In the genomic region with DNA sequence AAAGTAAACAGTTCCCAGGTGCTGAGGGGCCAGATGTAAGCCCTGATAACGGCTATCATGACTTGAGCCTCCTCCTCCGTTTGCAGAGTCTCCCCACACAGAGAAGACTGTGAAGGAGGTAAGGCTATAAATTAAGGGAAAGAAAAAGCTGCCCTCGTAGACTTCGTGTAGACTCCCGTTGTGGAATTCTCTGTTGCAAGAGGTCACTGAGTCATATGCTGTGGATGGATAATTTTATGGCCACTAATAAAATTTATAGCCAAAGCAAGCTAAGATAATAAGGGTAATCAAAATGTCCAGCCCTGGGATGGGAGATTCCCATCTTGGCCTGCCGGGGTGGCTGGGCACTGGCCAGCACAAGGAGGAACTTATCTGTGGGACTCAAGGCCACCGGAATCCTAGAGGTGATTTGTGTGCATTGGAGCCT, we compare ENCODE assay signal across 13 mouse cellular contexts.
DNase-seq lines count a peak whose midpoint lies in the region; ATAC-seq lines count a peak whose summit lies in the region.
"Had no signal": no experiment of that assay in that cellular context is flagged by ENCODE, and none has a peak within 500 bp of the region (broad histone marks: within the 10 kb centered on the region; RNA-seq: fewer than 3 reads in every experiment).

No protein-coding gene starts in this region.

- no peak overlapping the region for H3K9ac ChIP-seq in kidney, embryonic 14.5 days (ENCODE audit: low read depth, low read length)
- no peak overlapping the region for H3K9ac ChIP-seq in midbrain, embryonic 16.5 days (ENCODE audit: low read depth, low read length)

- DNase-seq in NIH3T3 (ENCODE audit: low read depth): peak; percentile 52
- peak; percentile 66 for DNase-seq in adrenal gland, postnatal 25 days
- DNase-seq in ovary, adult 18-20 months (ENCODE audit: low spot score): peak; percentile 60
- DNase-seq in right cerebral cortex, postnatal 25 days: no peak
- DNase-seq in heart, adult 18-20 months: no peak
- no peak for DNase-seq in gastrocnemius, adult 18-20 months (ENCODE audit: low spot score)
- DNase-seq: cerebellum, adult 9-11 months; gastrocnemius, adult 2 months had no signal

- H3K4me2 ChIP-seq in kidney, embryonic 14.5 days (replicated peaks; ENCODE audit: low read depth, low read length): no peak overlapping the region
- no peak overlapping the region for H3K4me2 ChIP-seq in midbrain, embryonic 16.5 days (ENCODE audit: low read length)
- H3K4me2 ChIP-seq: liver, embryonic 11.5 days had no signal

- H3K27ac ChIP-seq in kidney, embryonic 14.5 days (ENCODE audit: low read depth, low read length): no peak overlapping the region
- H3K27ac ChIP-seq in midbrain, embryonic 16.5 days (ENCODE audit: low read length): no peak overlapping the region
- H3K27ac ChIP-seq: gastrocnemius, adult 2 months; macrophage had no signal

- H3K9me3 ChIP-seq in kidney, embryonic 14.5 days (ENCODE audit: control insufficient read depth, low read length): no peaks in the 10 kb centered on the region
- no peaks in the 10 kb centered on the region for H3K9me3 ChIP-seq in midbrain, embryonic 16.5 days (replicated peaks; ENCODE audit: control insufficient read depth, low read length, poor library complexity, severe bottlenecking)

- peak; percentile 91; the same call in 1 of the 2 replicates for ATAC-seq in kidney, embryonic 14.5 days (ENCODE audit: low FRiP score, low TSS enrichment)
- no peak for ATAC-seq in midbrain, embryonic 16.5 days
- ATAC-seq: hindbrain, embryonic 16.5 days had no signal

- 7% methylated on average over 7 of the region's 7 CpGs for WGBS in kidney, embryonic 14.5 days
- WGBS in midbrain, embryonic 16.5 days: 81% methylated on average over 7 of the region's 7 CpGs

- H3K4me1 ChIP-seq in kidney, embryonic 14.5 days (ENCODE audit: control insufficient read depth, insufficient read depth, low read length): peaks cover 12% of the 10 kb centered on the region; the same call in 1 of the 2 replicates
- H3K4me1 ChIP-seq in midbrain, embryonic 16.5 days (ENCODE audit: control insufficient read depth, insufficient read depth, low read length): no peaks in the 10 kb centered on the region

- H3K4me3 ChIP-seq in kidney, embryonic 14.5 days (ENCODE audit: low read length): no peak overlapping the region
- H3K4me3 ChIP-seq in midbrain, embryonic 16.5 days (ENCODE audit: low read depth, low read length): no peak overlapping the region
- H3K4me3 ChIP-seq: gastrocnemius, adult 2 months had no signal

- H3K36me3 ChIP-seq in kidney, embryonic 14.5 days (ENCODE audit: control insufficient read depth, insufficient read depth, low read length): no peaks in the 10 kb centered on the region
- H3K36me3 ChIP-seq in midbrain, embryonic 16.5 days (ENCODE audit: control insufficient read depth, insufficient read depth, low read length): no peaks in the 10 kb centered on the region

- no peaks in the 10 kb centered on the region for H3K27me3 ChIP-seq in kidney, embryonic 14.5 days (ENCODE audit: control insufficient read depth, insufficient read depth, low read length)
- H3K27me3 ChIP-seq in midbrain, embryonic 16.5 days (ENCODE audit: control insufficient read depth, insufficient read depth, low read depth, low read length): no peaks in the 10 kb centered on the region

Comparison
In these comparisons a context has a peak if more than half of its experiments do, and no peak if none do; other contexts are left out.
1. DNase-seq: peak in NIH3T3 (single experiment), adrenal gland, postnatal 25 days (single experiment) and ovary, adult 18-20 months (single experiment); none in right cerebral cortex, postnatal 25 days (single experiment), heart, adult 18-20 months (0 of 2) and gastrocnemius, adult 18-20 months (single experiment).